Mouse (Mus musculus): ENCODE results near the gene Gm17359. TPM values are rescaled to one million over a fixed set of nuclear protein-coding genes. Genes with fewer than 3 reads are reported as not detected.

Gm17359 gene
- polyA plus RNA-seq, 1 experiment from 2014 or later: 0.11 TPM

DNA sequence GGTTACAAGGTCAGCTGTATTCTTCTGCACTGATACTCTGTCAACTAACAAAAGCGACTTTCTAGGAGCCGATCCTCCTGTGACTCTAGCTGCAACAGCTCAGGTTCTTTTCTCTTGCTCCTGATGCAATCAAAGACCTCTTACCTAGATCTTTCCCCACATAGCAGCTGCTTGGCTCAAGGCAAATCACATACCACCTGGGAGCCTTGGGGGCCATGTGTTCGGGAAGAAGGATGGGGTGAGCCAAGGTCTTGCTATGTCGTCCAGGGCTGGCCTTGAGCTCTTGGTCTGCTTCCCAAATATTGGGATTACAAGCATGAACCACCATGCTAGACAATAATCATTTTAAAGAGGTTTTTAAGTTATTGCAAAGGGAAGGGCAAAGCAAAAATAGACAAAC is 39.2 kb upstream of the Gm17359 start:
- DNase-seq (ENCODE audit: low spot score): no peak
- H3K27me3 ChIP-seq (ENCODE audit: control insufficient read depth, insufficient read depth, low read length): no peaks in the 10 kb centered on the region
- H3K4me2 ChIP-seq (ENCODE audit: low read depth, severe bottlenecking): no peak overlapping the region

DNA sequence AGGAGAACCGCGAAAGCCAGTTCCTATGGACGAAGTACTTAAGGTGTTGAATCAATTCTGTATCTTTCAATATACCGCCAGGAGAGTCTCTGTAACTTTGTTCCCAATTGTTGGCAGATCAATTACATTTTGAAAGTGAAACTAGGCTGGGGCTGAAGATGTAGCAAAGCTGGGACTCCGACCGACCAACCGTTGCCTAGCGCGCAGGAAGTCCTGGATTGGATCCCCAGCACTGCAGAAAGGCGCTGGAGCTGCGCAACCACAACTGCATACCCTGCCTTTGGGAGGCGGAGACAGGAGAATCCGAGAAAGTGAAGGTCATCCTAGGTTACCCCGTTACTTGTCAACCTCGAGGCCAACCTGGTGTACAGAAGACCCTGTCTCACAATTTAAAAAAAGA is 37.1 kb upstream of the Gm17359 start:
- 87% methylated on average over 15 of the region's 15 CpGs for WGBS
- no peak overlapping the region for H3K27ac ChIP-seq (replicated peaks; ENCODE audit: low read depth, low read length)
- no peaks in the 10 kb centered on the region for H3K9me3 ChIP-seq (ENCODE audit: control insufficient read depth, low read length)
- H3K4me1 ChIP-seq (ENCODE audit: control insufficient read depth, insufficient read depth, low read length): no peaks in the 10 kb centered on the region
- ATAC-seq (ENCODE audit: insufficient number of reproducible peaks, low FRiP score, low TSS enrichment, low read depth) (no peak), DNase-seq (ENCODE audit: low spot score) (no peak)
- no peak overlapping the region for H3K4me3 ChIP-seq (ENCODE audit: low read depth, low read length)
- no peak overlapping the region for H3K9ac ChIP-seq (ENCODE audit: low read length)
- H3K4me2 ChIP-seq (ENCODE audit: low read depth, severe bottlenecking): no peak overlapping the region
- no peaks in the 10 kb centered on the region for H3K27me3 ChIP-seq (ENCODE audit: control insufficient read depth, insufficient read depth, low read length)
- H3K36me3 ChIP-seq (ENCODE audit: control insufficient read depth, insufficient read depth, low read length): no peaks in the 10 kb centered on the region

More for the DNA sequence above, 39.2 kb upstream of the Gm17359 start:
- H3K4me3 ChIP-seq (ENCODE audit: low read depth, low read length): no peak overlapping the region
- H3K27ac ChIP-seq (replicated peaks; ENCODE audit: low read depth, low read length): no peak overlapping the region
- H3K9ac ChIP-seq (ENCODE audit: low read length): no peak overlapping the region
- H3K4me1 ChIP-seq (ENCODE audit: control insufficient read depth, insufficient read depth, low read length): no peaks in the 10 kb centered on the region
- WGBS: 87% methylated on average over 4 of the region's 4 CpGs
- H3K36me3 ChIP-seq (ENCODE audit: control insufficient read depth, insufficient read depth, low read length): no peaks in the 10 kb centered on the region
- no peak for ATAC-seq (ENCODE audit: insufficient number of reproducible peaks, low FRiP score, low TSS enrichment, low read depth)
- H3K9me3 ChIP-seq (ENCODE audit: control insufficient read depth, low read length): no peaks in the 10 kb centered on the region

- Histone ChIP-seq H3K36me3 (ENCODE audit: control insufficient read depth, insufficient read depth, low read length) (no peaks in the 10 kb centered on the region), H3K9ac (ENCODE audit: low read length) (no peak overlapping the region), H3K9me3 (ENCODE audit: control insufficient read depth, low read length) (no peaks in the 10 kb centered on the region), H3K4me2 (ENCODE audit: low read depth, severe bottlenecking) (no peak overlapping the region), H3K27me3 (ENCODE audit: control insufficient read depth, insufficient read depth, low read length) (no peaks in the 10 kb centered on the region), H3K4me3 (ENCODE audit: low read depth, low read length) (no peak overlapping the region), H3K4me1 (ENCODE audit: control insufficient read depth, insufficient read depth, low read length) (no peaks in the 10 kb centered on the region), H3K27ac (replicated peaks; ENCODE audit: low read depth, low read length) (no peak overlapping the region)
- ATAC-seq (ENCODE audit: insufficient number of reproducible peaks, low FRiP score, low TSS enrichment, low read depth) (no peak), DNase-seq (ENCODE audit: low spot score) (no peak)
- 89% methylated on average over 4 of the region's 4 CpGs for WGBS
Observed at GRCm38 (mm10) chr3:79308605-79309004, 27.9 kb upstream of the Gm17359 start.

DNA sequence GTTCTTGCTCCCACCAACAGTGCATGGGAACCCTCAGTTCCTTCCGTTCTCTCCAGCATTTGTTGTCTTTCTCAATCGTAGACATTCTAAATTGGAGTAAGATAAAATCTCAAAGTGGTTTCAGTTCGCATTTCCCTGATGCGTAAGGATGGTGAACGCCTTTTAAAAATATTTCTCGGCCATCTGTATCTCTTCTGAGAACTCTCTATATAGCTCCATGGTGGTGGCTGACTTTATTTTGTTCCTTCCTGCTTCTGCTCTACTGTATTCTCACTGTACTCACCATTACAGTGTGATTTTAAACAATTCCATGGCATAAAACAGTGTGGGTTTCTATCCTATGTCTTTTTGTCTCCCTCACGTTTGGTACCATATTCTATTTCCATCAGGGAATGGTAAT is 26.3 kb upstream of the Gm17359 start:
- Histone ChIP-seq H3K27ac (replicated peaks; ENCODE audit: low read depth, low read length) (no peak overlapping the region), H3K4me1 (ENCODE audit: control insufficient read depth, insufficient read depth, low read length) (peaks cover 2% of the 10 kb centered on the region; the same call in 1 of the 2 replicates), H3K9me3 (ENCODE audit: control insufficient read depth, low read length) (no peaks in the 10 kb centered on the region), H3K36me3 (ENCODE audit: control insufficient read depth, insufficient read depth, low read length) (no peaks in the 10 kb centered on the region), H3K4me2 (ENCODE audit: low read depth, severe bottlenecking) (no peak overlapping the region), H3K9ac (ENCODE audit: low read length) (no peak overlapping the region), H3K4me3 (ENCODE audit: low read depth, low read length) (no peak overlapping the region), H3K27me3 (ENCODE audit: control insufficient read depth, insufficient read depth, low read length) (no peaks in the 10 kb centered on the region)
- ATAC-seq (ENCODE audit: insufficient number of reproducible peaks, low FRiP score, low TSS enrichment, low read depth) (no peak), DNase-seq (ENCODE audit: low spot score) (no peak)
- 86% methylated on average over 7 of the region's 7 CpGs for WGBS

DNA sequence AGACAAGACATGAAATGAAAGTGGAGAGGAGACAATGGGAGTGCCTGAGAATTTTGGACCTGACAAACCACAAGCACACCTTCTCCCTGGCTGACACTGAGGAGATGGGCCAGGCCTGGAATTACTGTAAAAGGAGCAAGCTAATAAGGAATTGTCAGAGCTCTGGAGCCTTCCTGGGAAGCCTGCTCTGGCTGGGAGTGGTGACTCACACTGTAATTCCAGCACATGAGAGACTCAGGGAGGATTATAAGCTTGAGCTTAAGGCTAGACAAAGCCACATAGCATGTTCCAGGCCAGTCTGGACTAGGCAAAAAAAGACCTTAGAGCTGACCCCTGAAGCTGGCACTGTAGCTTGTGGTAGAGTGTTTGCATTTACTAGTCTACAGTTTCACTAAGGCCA is 24.6 kb upstream of the Gm17359 start:
- no peak overlapping the region for H3K9ac ChIP-seq (ENCODE audit: low read length)
- H3K36me3 ChIP-seq (ENCODE audit: control insufficient read depth, insufficient read depth, low read length): no peaks in the 10 kb centered on the region
- no peaks in the 10 kb centered on the region for H3K27me3 ChIP-seq (ENCODE audit: control insufficient read depth, insufficient read depth, low read length)
- H3K4me2 ChIP-seq (ENCODE audit: low read depth, severe bottlenecking): no peak overlapping the region
- H3K4me3 ChIP-seq (ENCODE audit: low read depth, low read length): no peak overlapping the region
- DNase-seq (ENCODE audit: low spot score) (no peak), ATAC-seq (ENCODE audit: insufficient number of reproducible peaks, low FRiP score, low TSS enrichment, low read depth) (no peak)
- no peak overlapping the region for H3K27ac ChIP-seq (replicated peaks; ENCODE audit: low read depth, low read length)
- H3K4me1 ChIP-seq (ENCODE audit: control insufficient read depth, insufficient read depth, low read length): peaks cover 2% of the 10 kb centered on the region; the same call in 1 of the 2 replicates
- H3K9me3 ChIP-seq (ENCODE audit: control insufficient read depth, low read length): no peaks in the 10 kb centered on the region

DNA sequence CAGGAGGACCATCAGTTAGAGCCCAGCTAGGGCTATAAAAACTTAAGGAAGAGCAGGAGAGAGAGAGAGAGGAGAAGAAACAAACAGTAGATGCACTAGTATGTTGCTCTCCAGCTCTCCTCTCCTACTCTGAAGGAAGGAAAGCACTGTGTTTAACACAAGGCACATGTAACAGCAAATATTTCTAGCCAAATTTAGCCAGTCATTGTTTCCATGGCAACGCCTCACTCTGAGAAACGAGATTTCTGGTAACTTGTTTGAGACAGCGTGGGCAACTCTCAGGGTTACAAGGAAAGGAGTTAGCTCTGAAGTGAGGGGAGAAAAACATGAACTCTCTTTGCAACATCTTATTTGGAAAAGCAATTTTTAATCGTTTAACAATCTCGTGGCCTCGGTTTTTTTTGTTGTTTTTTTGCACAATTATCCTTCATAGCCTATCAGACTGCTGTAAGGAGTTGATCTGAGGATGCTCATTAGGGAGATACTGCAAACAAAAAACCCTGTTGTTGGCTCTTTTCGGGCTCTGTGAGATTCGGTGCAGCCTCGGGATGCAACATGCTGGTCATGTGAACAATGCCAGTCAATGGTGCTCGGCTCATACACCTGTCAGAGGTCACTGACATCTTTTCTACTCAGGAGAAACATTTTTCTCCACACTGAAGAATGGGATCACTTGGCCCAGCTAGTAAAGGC is 22.3 kb upstream of the Gm17359 start:
- H3K27ac ChIP-seq (replicated peaks; ENCODE audit: low read depth, low read length): no peak overlapping the region
- H3K4me3 ChIP-seq (ENCODE audit: low read depth, low read length): no peak overlapping the region
- peak; percentile 42 for DNase-seq (ENCODE audit: low spot score)
- ATAC-seq (ENCODE audit: insufficient number of reproducible peaks, low FRiP score, low TSS enrichment, low read depth): no peak
- no peaks in the 10 kb centered on the region for H3K36me3 ChIP-seq (ENCODE audit: control insufficient read depth, insufficient read depth, low read length)
- H3K4me2 ChIP-seq (ENCODE audit: low read depth, severe bottlenecking): no peak overlapping the region
- no peak overlapping the region for H3K9ac ChIP-seq (ENCODE audit: low read length)
- 69% methylated on average over 10 of the region's 10 CpGs for WGBS
- no peaks in the 10 kb centered on the region for H3K27me3 ChIP-seq (ENCODE audit: control insufficient read depth, insufficient read depth, low read length)
- H3K9me3 ChIP-seq (ENCODE audit: control insufficient read depth, low read length): no peaks in the 10 kb centered on the region
- H3K4me1 ChIP-seq (ENCODE audit: control insufficient read depth, insufficient read depth, low read length): peaks cover 2% of the 10 kb centered on the region; the same call in 1 of the 2 replicates

DNA sequence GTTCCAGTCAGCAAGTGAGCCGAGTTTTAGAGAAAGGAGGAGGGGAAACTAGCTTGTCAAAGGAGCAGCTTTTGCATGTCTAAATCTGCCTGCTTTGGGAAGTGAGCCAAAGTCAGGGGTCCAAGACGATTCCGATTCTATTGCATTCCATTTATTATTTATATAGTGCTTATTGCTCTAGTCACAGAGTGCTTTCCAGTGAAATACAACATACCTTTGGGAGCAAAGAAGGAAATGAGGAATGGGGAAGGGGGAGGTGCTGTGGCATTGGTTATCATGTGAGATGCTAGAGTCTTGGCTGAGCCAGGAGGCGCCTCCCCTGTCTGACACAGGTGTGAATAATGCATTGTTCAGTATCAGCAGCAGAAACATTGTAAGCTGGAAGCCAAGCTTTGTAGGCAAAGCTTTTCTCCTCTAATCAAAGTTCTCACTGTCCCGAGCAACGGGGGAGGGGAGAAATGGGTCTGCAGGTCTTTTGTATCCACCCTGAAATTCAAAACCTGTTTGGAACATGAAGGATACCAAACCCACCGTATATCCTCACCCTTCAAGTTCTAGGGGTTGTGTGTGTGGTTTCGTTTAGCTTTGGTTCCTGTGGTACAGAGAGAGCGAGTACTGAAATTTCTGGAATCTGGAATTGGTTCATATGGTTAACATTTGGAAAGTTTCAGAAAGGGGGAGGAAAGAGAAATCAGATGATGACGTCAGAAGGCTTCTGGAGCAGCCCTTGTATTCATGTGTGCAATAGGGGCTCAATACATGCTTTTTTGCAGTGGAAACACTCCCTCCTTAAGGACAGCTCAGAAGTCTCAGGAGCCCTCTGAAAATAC is 11.5 kb upstream of the Gm17359 start:
- H3K4me2 ChIP-seq (ENCODE audit: low read depth, severe bottlenecking): no peak overlapping the region
- ATAC-seq (ENCODE audit: insufficient number of reproducible peaks, low FRiP score, low TSS enrichment, low read depth): peak; percentile 37; the same call in 1 of the 2 replicates
- no peak overlapping the region for H3K4me3 ChIP-seq (ENCODE audit: low read depth, low read length)
- WGBS: 49% methylated on average over 10 of the region's 10 CpGs
- H3K36me3 ChIP-seq (ENCODE audit: control insufficient read depth, insufficient read depth, low read length): no peaks in the 10 kb centered on the region
- no peak overlapping the region for H3K9ac ChIP-seq (ENCODE audit: low read length)
- DNase-seq (ENCODE audit: low spot score): no peak
- H3K27ac ChIP-seq (replicated peaks; ENCODE audit: low read depth, low read length): no peak overlapping the region
- no peaks in the 10 kb centered on the region for H3K9me3 ChIP-seq (ENCODE audit: control insufficient read depth, low read length)
- peaks cover 7% of the 10 kb centered on the region; the same call in 1 of the 2 replicates for H3K4me1 ChIP-seq (ENCODE audit: control insufficient read depth, insufficient read depth, low read length)
- H3K27me3 ChIP-seq (ENCODE audit: control insufficient read depth, insufficient read depth, low read length): no peaks in the 10 kb centered on the region

- Histone ChIP-seq H3K36me3 (ENCODE audit: control insufficient read depth, insufficient read depth, low read length) (no peaks in the 10 kb centered on the region), H3K9me3 (ENCODE audit: control insufficient read depth, low read length) (no peaks in the 10 kb centered on the region), H3K9ac (ENCODE audit: low read length) (no peak overlapping the region), H3K4me2 (ENCODE audit: low read depth, severe bottlenecking) (no peak overlapping the region), H3K27me3 (ENCODE audit: control insufficient read depth, insufficient read depth, low read length) (no peaks in the 10 kb centered on the region), H3K27ac (replicated peaks; ENCODE audit: low read depth, low read length) (no peak overlapping the region; the same call in 1 of the 2 replicates), H3K4me1 (ENCODE audit: control insufficient read depth, insufficient read depth, low read length) (peaks cover 10% of the 10 kb centered on the region; the same call in 1 of the 2 replicates), H3K4me3 (ENCODE audit: low read depth, low read length) (no peak overlapping the region)
- ATAC-seq (ENCODE audit: insufficient number of reproducible peaks, low FRiP score, low TSS enrichment, low read depth) (no peak), DNase-seq (ENCODE audit: low spot score) (no peak)
- 21% methylated on average over 8 of the region's 8 CpGs for WGBS
Observed at GRCm38 (mm10) chr3:79329691-79330315, 6.7 kb upstream of the Gm17359 start.

Data from limb, embryonic 11.5 days (tissue).